Mouse (Mus musculus): ENCODE results near the gene Cdh13. TPM values are rescaled to one million over a fixed set of nuclear protein-coding genes. Genes with fewer than 3 reads are reported as not detected.
A peak's percentile ranks its signal among the peaks of the same experiment; 100 is the strongest.

Gene Cdh13
- polyA plus RNA-seq, 1 experiment from 2014 or later: 120 TPM

DNA sequence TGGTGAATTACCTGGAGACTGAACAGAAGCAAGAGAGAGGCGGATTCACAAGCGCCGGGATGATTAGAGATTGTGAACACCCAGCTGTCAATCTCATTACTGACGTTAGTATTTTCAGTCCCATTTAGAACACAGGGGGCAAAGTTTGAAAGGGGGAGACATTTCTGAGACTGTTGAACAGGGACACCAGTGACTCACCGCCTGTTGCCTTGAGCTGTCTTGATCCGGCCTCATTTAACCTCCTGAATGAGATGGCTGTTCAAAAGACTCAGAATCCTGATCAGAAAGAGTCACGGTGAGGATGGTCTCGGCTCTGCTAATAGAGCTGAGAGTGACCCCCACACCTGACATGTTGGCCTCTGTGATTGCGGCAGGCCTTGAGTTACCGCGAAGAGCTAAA, 754.0 kb downstream of the Cdh13 start:
- 89% methylated on average over 11 of the region's 11 CpGs for WGBS
- Histone ChIP-seq H3K4me3 (replicated peaks) (no peak overlapping the region), H3K27ac (replicated peaks) (no peak overlapping the region), H3K9me3 (replicated peaks) (no peaks in the 10 kb centered on the region), H3K4me1 (no peaks in the 10 kb centered on the region), H3K4me2 (no peak overlapping the region), H3K9ac (replicated peaks) (no peak overlapping the region), H3K36me3 (no peaks in the 10 kb centered on the region), H3K27me3 (replicated peaks) (no peaks in the 10 kb centered on the region)
- ATAC-seq (ENCODE audit: low FRiP score): no peak

DNA sequence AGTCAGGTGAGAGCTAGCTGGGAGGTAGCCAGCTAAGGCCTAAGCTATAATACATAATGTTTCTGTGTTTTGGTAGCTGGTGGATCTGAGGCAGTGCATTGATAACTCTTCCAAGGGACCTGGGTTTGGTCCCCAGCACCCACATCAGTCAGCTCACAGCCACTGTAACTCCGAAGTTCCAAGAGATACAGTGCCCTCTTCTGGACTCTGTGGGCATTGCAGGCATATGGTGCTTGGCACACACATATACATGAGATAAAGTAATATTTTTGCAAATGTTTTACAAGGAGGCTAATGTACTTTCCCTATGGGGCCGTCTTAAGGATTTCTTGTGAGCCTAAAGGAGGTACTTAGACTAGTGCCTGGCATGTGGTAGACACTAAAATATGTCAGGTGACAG, 755.8 kb downstream of the Cdh13 start:
- no peak overlapping the region for H3K9ac ChIP-seq (replicated peaks)
- 91% methylated on average over 2 of the region's 2 CpGs for WGBS
- H3K27me3 ChIP-seq (replicated peaks): no peaks in the 10 kb centered on the region
- H3K36me3 ChIP-seq: no peaks in the 10 kb centered on the region
- H3K4me1 ChIP-seq: no peaks in the 10 kb centered on the region
- H3K4me3 ChIP-seq (replicated peaks): no peak overlapping the region
- H3K9me3 ChIP-seq (replicated peaks): no peaks in the 10 kb centered on the region
- no peak overlapping the region for H3K4me2 ChIP-seq
- no peak overlapping the region for H3K27ac ChIP-seq (replicated peaks)
- ATAC-seq (ENCODE audit: low FRiP score): no peak

GRCm38 (mm10) chr8:119057876-119058275, 774.3 kb downstream of the Cdh13 start:
- H3K27me3 ChIP-seq (replicated peaks): no peaks in the 10 kb centered on the region
- no peak overlapping the region for H3K27ac ChIP-seq (replicated peaks)
- no peaks in the 10 kb centered on the region for H3K36me3 ChIP-seq
- H3K4me3 ChIP-seq (replicated peaks): no peak overlapping the region
- WGBS: 76% methylated on average over 5 of the region's 5 CpGs
- H3K4me1 ChIP-seq: peaks cover 18% of the 10 kb centered on the region
- ATAC-seq (ENCODE audit: low FRiP score): no peak
- no peak overlapping the region for H3K4me2 ChIP-seq
- H3K9ac ChIP-seq (replicated peaks): no peak overlapping the region
- H3K9me3 ChIP-seq (replicated peaks): no peaks in the 10 kb centered on the region

DNA sequence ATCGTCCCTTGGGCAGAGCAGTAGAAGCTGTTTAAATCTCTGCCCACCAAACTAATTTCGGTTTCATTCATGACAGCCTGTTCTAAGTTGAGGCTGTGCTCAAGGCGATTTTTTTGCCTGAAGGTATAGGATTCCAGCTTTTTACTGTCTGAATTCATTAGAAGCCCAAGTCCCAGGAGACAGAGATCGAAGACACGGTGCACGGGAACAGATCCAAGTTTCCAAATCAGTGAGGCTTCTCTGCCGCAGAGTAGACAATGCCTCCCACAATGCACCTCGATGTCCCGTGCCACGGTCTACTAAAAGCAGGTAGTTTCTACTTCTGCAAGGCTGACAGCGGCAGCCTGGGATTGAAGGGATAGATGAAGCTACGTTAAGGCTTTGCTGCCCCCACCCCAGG, 778.1 kb downstream of the Cdh13 start:
- H3K27ac ChIP-seq (replicated peaks): no peak overlapping the region
- WGBS: 40% methylated on average over 12 of the region's 12 CpGs
- H3K4me2 ChIP-seq: peak overlapping the region; percentile 31
- H3K36me3 ChIP-seq: no peaks in the 10 kb centered on the region
- H3K4me1 ChIP-seq: peaks cover 18% of the 10 kb centered on the region
- H3K27me3 ChIP-seq (replicated peaks): no peaks in the 10 kb centered on the region
- no peaks in the 10 kb centered on the region for H3K9me3 ChIP-seq (replicated peaks)
- ATAC-seq (ENCODE audit: low FRiP score): no peak
- H3K9ac ChIP-seq (replicated peaks): no peak overlapping the region
- H3K4me3 ChIP-seq (replicated peaks): no peak overlapping the region

GRCm38 (mm10) chr8:119064523-119064922, 781.0 kb downstream of the Cdh13 start:
- ATAC-seq (ENCODE audit: low FRiP score): no peak

GRCm38 (mm10) chr8:119072291-119072690, 788.8 kb downstream of the Cdh13 start:
- H3K4me3 ChIP-seq (replicated peaks): no peak overlapping the region
- H3K36me3 ChIP-seq: no peaks in the 10 kb centered on the region
- ATAC-seq (ENCODE audit: low FRiP score): no peak
- H3K9me3 ChIP-seq (replicated peaks): no peaks in the 10 kb centered on the region
- H3K9ac ChIP-seq (replicated peaks): no peak overlapping the region
- H3K27ac ChIP-seq (replicated peaks): no peak overlapping the region
- 80% methylated on average over 6 of the region's 6 CpGs for WGBS
- no peaks in the 10 kb centered on the region for H3K4me1 ChIP-seq
- H3K4me2 ChIP-seq: no peak overlapping the region
- no peaks in the 10 kb centered on the region for H3K27me3 ChIP-seq (replicated peaks)

More at GRCm38 (mm10) chr8:119064523-119064922, 781.0 kb downstream of the Cdh13 start:
- WGBS: 13% methylated on average over 11 of the region's 11 CpGs
- H3K27me3 ChIP-seq (replicated peaks): no peaks in the 10 kb centered on the region
- no peak overlapping the region for H3K9ac ChIP-seq (replicated peaks)
- H3K27ac ChIP-seq (replicated peaks): no peak overlapping the region
- no peak overlapping the region for H3K4me2 ChIP-seq
- no peak overlapping the region for H3K4me3 ChIP-seq (replicated peaks)
- peaks cover 12% of the 10 kb centered on the region for H3K4me1 ChIP-seq
- H3K9me3 ChIP-seq (replicated peaks): no peaks in the 10 kb centered on the region
- no peaks in the 10 kb centered on the region for H3K36me3 ChIP-seq

GRCm38 (mm10) chr8:119085022-119085421, 801.5 kb downstream of the Cdh13 start:
- Histone ChIP-seq H3K9ac (replicated peaks) (no peak overlapping the region), H3K36me3 (no peaks in the 10 kb centered on the region), H3K9me3 (replicated peaks) (no peaks in the 10 kb centered on the region), H3K4me2 (no peak overlapping the region), H3K4me1 (0 out of 2 replicates have a peak, but pooled peaks cover 11% of the 10 kb centered on the region), H3K27ac (replicated peaks) (no peak overlapping the region; the same call in 1 of the 2 replicates), H3K4me3 (replicated peaks) (no peak overlapping the region), H3K27me3 (replicated peaks) (no peaks in the 10 kb centered on the region)
- WGBS: 70% methylated on average over 8 of the region's 8 CpGs
- ATAC-seq (ENCODE audit: low FRiP score): no peak

GRCm38 (mm10) chr8:119098261-119098660, 814.7 kb downstream of the Cdh13 start:
- WGBS: 33% methylated on average over 6 of the region's 6 CpGs
- peaks cover 8% of the 10 kb centered on the region; the same call in 1 of the 2 replicates for H3K4me1 ChIP-seq
- H3K9ac ChIP-seq (replicated peaks): no peak overlapping the region

GRCm38 (mm10) chr8:119102871-119103270, 819.3 kb downstream of the Cdh13 start:
- H3K9me3 ChIP-seq (replicated peaks): no peaks in the 10 kb centered on the region
- no peaks in the 10 kb centered on the region for H3K4me1 ChIP-seq
- no peak overlapping the region for H3K4me2 ChIP-seq
- H3K4me3 ChIP-seq (replicated peaks): no peak overlapping the region
- 68% methylated on average over 6 of the region's 6 CpGs for WGBS
- H3K36me3 ChIP-seq: no peaks in the 10 kb centered on the region
- no peak overlapping the region for H3K9ac ChIP-seq (replicated peaks)
- ATAC-seq (ENCODE audit: low FRiP score): no peak
- no peaks in the 10 kb centered on the region for H3K27me3 ChIP-seq (replicated peaks)
- no peak overlapping the region for H3K27ac ChIP-seq (replicated peaks)

More at GRCm38 (mm10) chr8:119098261-119098660, 814.7 kb downstream of the Cdh13 start:
- Histone ChIP-seq H3K27ac (replicated peaks) (0 out of 2 replicates have a peak overlapping the region, but pooled peaks have one; percentile 13), H3K4me3 (replicated peaks) (no peak overlapping the region), H3K27me3 (replicated peaks) (no peaks in the 10 kb centered on the region), H3K9me3 (replicated peaks) (no peaks in the 10 kb centered on the region), H3K36me3 (no peaks in the 10 kb centered on the region), H3K4me2 (no peak overlapping the region)
- no peak for ATAC-seq (ENCODE audit: low FRiP score)

- Histone ChIP-seq H3K27ac (replicated peaks) (no peak overlapping the region), H3K9ac (replicated peaks) (no peak overlapping the region), H3K36me3 (no peaks in the 10 kb centered on the region), H3K9me3 (replicated peaks) (no peaks in the 10 kb centered on the region), H3K4me2 (no peak overlapping the region), H3K27me3 (replicated peaks) (no peaks in the 10 kb centered on the region), H3K4me1 (0 out of 2 replicates have a peak, but pooled peaks cover 2% of the 10 kb centered on the region), H3K4me3 (replicated peaks) (no peak overlapping the region)
- WGBS: 78% methylated on average over 7 of the region's 7 CpGs
- ATAC-seq (ENCODE audit: low FRiP score): no peak
Observed at GRCm38 (mm10) chr8:119109655-119110054, 826.1 kb downstream of the Cdh13 start.

DNA sequence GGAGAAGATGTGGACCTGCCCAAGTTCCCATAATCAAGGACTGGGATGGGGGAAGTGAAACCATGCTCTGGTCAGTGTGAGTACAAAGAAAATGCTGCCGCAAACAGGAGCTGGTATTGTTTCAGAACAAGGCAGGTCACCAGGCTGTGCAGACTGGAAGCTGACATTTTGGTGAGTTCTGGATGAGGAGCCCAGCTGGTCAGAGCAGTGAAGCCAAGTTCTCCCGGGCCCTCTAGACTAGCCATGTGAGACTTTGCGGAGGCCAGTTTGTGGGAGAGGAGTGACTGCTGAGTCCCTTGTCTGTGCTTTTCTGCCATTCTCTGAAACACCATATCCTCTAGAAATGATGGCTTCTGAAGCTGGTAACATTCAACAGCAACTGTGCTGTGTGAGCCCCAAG, 829.3 kb downstream of the Cdh13 start:
- ATAC-seq (ENCODE audit: low FRiP score): no peak
- 87% methylated on average over 3 of the region's 3 CpGs for WGBS
- 0 out of 2 replicates have a peak, but pooled peaks cover 2% of the 10 kb centered on the region for H3K4me1 ChIP-seq
- no peak overlapping the region for H3K4me3 ChIP-seq (replicated peaks)
- H3K9ac ChIP-seq (replicated peaks): no peak overlapping the region
- H3K9me3 ChIP-seq (replicated peaks): no peaks in the 10 kb centered on the region
- no peak overlapping the region for H3K27ac ChIP-seq (replicated peaks)
- no peaks in the 10 kb centered on the region for H3K36me3 ChIP-seq
- no peak overlapping the region for H3K4me2 ChIP-seq
- H3K27me3 ChIP-seq (replicated peaks): no peaks in the 10 kb centered on the region

DNA sequence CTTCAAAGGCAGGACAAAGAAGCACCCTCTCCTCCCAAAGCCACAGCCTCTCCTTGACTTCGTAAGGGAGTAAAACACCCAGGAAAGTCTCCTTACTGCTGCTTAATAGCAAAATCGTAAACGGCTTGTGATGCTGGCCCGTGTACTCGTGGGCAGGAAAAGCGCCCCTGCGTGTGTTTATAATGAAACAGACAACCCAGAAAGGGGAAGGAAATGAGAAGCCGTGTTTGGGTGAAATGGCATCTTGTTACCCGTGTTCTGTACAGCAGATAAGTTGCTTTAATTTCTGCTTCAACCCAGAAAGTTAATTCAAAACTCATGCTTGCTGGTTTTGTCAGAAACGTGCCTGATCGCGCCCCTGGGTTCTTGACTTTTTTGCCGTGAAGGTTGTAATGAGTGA, 837.7 kb downstream of the Cdh13 start:
- Histone ChIP-seq H3K27ac (replicated peaks) (no peak overlapping the region), H3K36me3 (no peaks in the 10 kb centered on the region), H3K4me2 (no peak overlapping the region), H3K27me3 (replicated peaks) (no peaks in the 10 kb centered on the region), H3K4me1 (no peaks in the 10 kb centered on the region), H3K9me3 (replicated peaks) (no peaks in the 10 kb centered on the region), H3K4me3 (replicated peaks) (no peak overlapping the region), H3K9ac (replicated peaks) (no peak overlapping the region)
- WGBS: 75% methylated on average over 13 of the region's 13 CpGs
- no peak for ATAC-seq (ENCODE audit: low FRiP score)

DNA sequence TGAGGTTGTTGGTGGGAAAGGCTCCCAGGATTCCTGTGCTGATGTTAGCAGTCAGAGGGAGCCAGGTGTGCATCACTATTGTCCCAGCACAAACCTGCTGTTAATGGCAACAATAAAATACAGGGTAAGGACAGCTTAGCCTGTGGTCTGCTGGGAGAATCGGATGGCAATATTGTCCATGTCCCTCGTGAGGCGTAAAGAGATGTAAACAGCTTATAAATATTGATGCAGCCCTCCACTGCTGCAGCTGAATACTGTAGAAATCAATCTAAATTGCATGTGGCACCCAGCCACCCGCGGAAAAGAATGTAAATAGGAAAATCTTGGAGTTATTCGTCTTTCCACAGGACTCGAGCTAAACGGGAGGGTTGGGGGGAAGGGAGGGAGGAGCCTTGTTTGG, 844.3 kb downstream of the Cdh13 start:
- ATAC-seq (ENCODE audit: low FRiP score): peak; percentile 55; the same call in 1 of the 2 replicates
- 16% methylated on average over 8 of the region's 8 CpGs for WGBS

More for the DNA sequence above, 844.3 kb downstream of the Cdh13 start:
- Histone ChIP-seq H3K4me2 (no peak overlapping the region), H3K27me3 (replicated peaks) (no peaks in the 10 kb centered on the region), H3K4me3 (replicated peaks) (no peak overlapping the region), H3K9me3 (replicated peaks) (no peaks in the 10 kb centered on the region), H3K36me3 (no peaks in the 10 kb centered on the region), H3K4me1 (peaks cover 12% of the 10 kb centered on the region), H3K9ac (replicated peaks) (no peak overlapping the region), H3K27ac (replicated peaks) (peak overlapping the region; percentile 70)

All from neural tube, embryonic 15.5 days (tissue).